Mouse (Mus musculus) hindbrain, embryonic 15.5 days (tissue): ENCODE measurements around the gene Hnrnpa1. TPM values are rescaled to one million over a fixed set of nuclear protein-coding genes. Genes with fewer than 3 reads are reported as not detected.
A peak's percentile ranks its signal among the peaks of the same experiment; 100 is the strongest.
"Not testable (repeated sequence)": the region's sequence is repeated elsewhere in the genome, so short reads cannot be mapped to it uniquely, and the experiment has no call there.

ENCODE experiments used
- ATAC-seq: fragments of 200-750 bp; cut with Nextera tagmentation; 2 replicates; pipeline ENCODE4 v1.8.0; 2017; ENCODE audit warnings: low read depth, moderate number of reproducible peaks, moderate TSS enrichment; ENCODE audit not compliant: low FRiP score
- H3K27ac ChIP-seq: fragments of 300-500 bp; sonication (generic); replicated peaks from 2 replicates; pipeline ENCODE4 v1.5.1; 2015; ENCODE audit warnings: mild to moderate bottlenecking, inconsistent platforms
- H3K27me3 ChIP-seq: fragments of 300-500 bp; sonication (generic); 2 replicates; pipeline ENCODE4 v1.6.1; 2015; ENCODE audit warnings: control low read depth, inconsistent platforms
- H3K36me3 ChIP-seq: fragments of 300-500 bp; sonication (generic); 2 replicates; pipeline ENCODE4 v1.6.1; 2015; ENCODE audit warnings: control low read depth, inconsistent platforms
- H3K4me1 ChIP-seq: fragments of 300-500 bp; sonication (generic); replicated peaks from 2 replicates; pipeline ENCODE4 v1.6.1; 2015; ENCODE audit warnings: control low read depth, inconsistent platforms
- H3K4me2 ChIP-seq: fragments of 300-500 bp; sonication (generic); 2 replicates; pipeline ENCODE4 v1.6.1; 2015; ENCODE audit warnings: moderate library complexity, mild to moderate bottlenecking, inconsistent platforms
- H3K4me3 ChIP-seq: fragments of 300-500 bp; sonication (generic); 2 replicates; pipeline ENCODE4 v1.5.1; 2015; ENCODE audit warnings: mild to moderate bottlenecking, inconsistent platforms
- H3K9ac ChIP-seq: fragments of 300-500 bp; sonication (generic); 2 replicates; pipeline ENCODE4 v1.6.1; 2015; ENCODE audit warnings: inconsistent platforms
- H3K9me3 ChIP-seq: fragments of 300-500 bp; sonication (generic); 2 replicates; pipeline ENCODE4 v1.6.1; 2016; ENCODE audit warnings: control low read depth, inconsistent platforms
- WGBS: fragments of 180-500 bp; shearing (Covaris S2); methylation state at CpG from one replicate; pipeline ENCODE4 v1.1.7; 2015; 5-methylcytosine and 5-hydroxymethylcytosine counted together
- polyA plus RNA-seq: library from polyadenylated mRNA; unstranded; fragments of >200 nt; fragmentation: Nextera tagmentation; extraction: Ambion mirVana; gene quantifications from 2 replicates; pipeline ENCODE4 v1.2.1, GENCODE M21; 2015

Gene Hnrnpa1
- polyA plus RNA-seq, 1 experiment from 2014 or later, result 629 TPM

- 16% methylated on average over 15 of the region's 15 CpGs for WGBS
- Histone ChIP-seq H3K4me3 (no peak within 1 kb of the TSS), H3K9me3 (no peaks in the 10 kb centered on the region), H3K4me2 (peak within 1 kb of the TSS; percentile 27; the same call in 1 of the 2 replicates), H3K4me1 (peaks cover 11% of the 10 kb centered on the region), H3K27me3 (peaks cover 3% of the 10 kb centered on the region; the same call in 1 of the 2 replicates), H3K9ac (no peak within 1 kb of the TSS), H3K27ac (no peak within 1 kb of the TSS), H3K36me3 (no peaks in the 10 kb centered on the region)
- ATAC-seq, result no peak
Observed at GRCm38 (mm10) chr15:103257790-103258728, 17.8 kb downstream of the Hnrnpa1 start, which contains the start of gene Nfe2. Nfe2 (minus strand) TSS chr15:103258403.

GRCm38 (mm10) chr15:103259162-103259561, 18.9 kb downstream of the Hnrnpa1 start:
- H3K9ac ChIP-seq, result no peak overlapping the region

GRCm38 (mm10) chr15:103259989-103260388, 19.8 kb downstream of the Hnrnpa1 start:
- Histone ChIP-seq H3K4me2 (no peak overlapping the region), H3K36me3 (no peaks in the 10 kb centered on the region), H3K27me3 (no peaks in the 10 kb centered on the region; the same call in 1 of the 2 replicates), H3K9me3 (no peaks in the 10 kb centered on the region), H3K4me3 (no peak overlapping the region), H3K9ac (no peak overlapping the region), H3K27ac (no peak overlapping the region), H3K4me1 (peaks cover 4% of the 10 kb centered on the region)
- WGBS, result 82% methylated on average over 1 of the region's 1 CpGs
- no peak for ATAC-seq

More at GRCm38 (mm10) chr15:103259162-103259561, 18.9 kb downstream of the Hnrnpa1 start:
- WGBS, result 89% methylated on average over 5 of the region's 5 CpGs
- Histone ChIP-seq H3K9me3 (no peaks in the 10 kb centered on the region), H3K27ac (no peak overlapping the region), H3K4me2 (no peak overlapping the region), H3K36me3 (no peaks in the 10 kb centered on the region), H3K4me3 (no peak overlapping the region), H3K27me3 (peaks cover 3% of the 10 kb centered on the region; the same call in 1 of the 2 replicates), H3K4me1 (peaks cover 11% of the 10 kb centered on the region)
- no peak for ATAC-seq

- H3K27me3 ChIP-seq, result no peaks in the 10 kb centered on the region
- no peaks in the 10 kb centered on the region for H3K9me3 ChIP-seq
- H3K4me2 ChIP-seq, result no peak overlapping the region
- WGBS, result 93% methylated on average over 2 of the region's 2 CpGs
- H3K9ac ChIP-seq, result no peak overlapping the region
- ATAC-seq, result no peak
- no peak overlapping the region for H3K4me3 ChIP-seq
- H3K36me3 ChIP-seq, result no peaks in the 10 kb centered on the region
- H3K4me1 ChIP-seq, result no peaks in the 10 kb centered on the region
- no peak overlapping the region for H3K27ac ChIP-seq
Observed at GRCm38 (mm10) chr15:103264794-103265193, 24.6 kb downstream of the Hnrnpa1 start.

GRCm38 (mm10) chr15:103268903-103269302, 28.7 kb downstream of the Hnrnpa1 start:
- H3K4me1 ChIP-seq, result peaks cover 7% of the 10 kb centered on the region
- WGBS, result 85% methylated on average over 4 of the region's 4 CpGs
- ATAC-seq, result no peak

GRCm38 (mm10) chr15:103272419-103273279, 32.4 kb downstream of the Hnrnpa1 start, which contains the start of gene Copz1:
Copz1 (plus strand) TSS chr15:103272714.
- under 1% methylated on average over 38 of the region's 38 CpGs for WGBS
- Histone ChIP-seq H3K4me2 (peak within 1 kb of the TSS; percentile 63), H3K27me3 (no peaks in the 10 kb centered on the region), H3K9ac (peak within 1 kb of the TSS; percentile 83), H3K4me3 (peak within 1 kb of the TSS; percentile 80), H3K27ac (peak within 1 kb of the TSS; percentile 74), H3K36me3 (no peaks in the 10 kb centered on the region), H3K9me3 (no peaks in the 10 kb centered on the region), H3K4me1 (peaks cover 16% of the 10 kb centered on the region)
- peak; percentile 99 for ATAC-seq

More at GRCm38 (mm10) chr15:103268903-103269302, 28.7 kb downstream of the Hnrnpa1 start:
- H3K4me2 ChIP-seq, result no peak overlapping the region
- H3K27ac ChIP-seq, result no peak overlapping the region
- no peaks in the 10 kb centered on the region for H3K9me3 ChIP-seq
- H3K36me3 ChIP-seq, result no peaks in the 10 kb centered on the region
- no peaks in the 10 kb centered on the region for H3K27me3 ChIP-seq
- no peak overlapping the region for H3K4me3 ChIP-seq
- H3K9ac ChIP-seq, result no peak overlapping the region

GRCm38 (mm10) chr15:103275943-103276342, 35.7 kb downstream of the Hnrnpa1 start:
- not testable (repeated sequence) for H3K36me3 ChIP-seq, H3K27me3 ChIP-seq, H3K9me3 ChIP-seq, H3K27ac ChIP-seq, H3K4me2 ChIP-seq, H3K4me3 ChIP-seq, ATAC-seq, H3K9ac ChIP-seq
- H3K4me1 ChIP-seq, result peaks cover 26% of the 10 kb centered on the region
- 96% methylated on average over 3 of the region's 3 CpGs for WGBS

GRCm38 (mm10) chr15:103277949-103278348, 37.7 kb downstream of the Hnrnpa1 start:
- ATAC-seq, result no peak
- H3K4me3 ChIP-seq, result no peak overlapping the region
- no peaks in the 10 kb centered on the region for H3K36me3 ChIP-seq
- H3K9ac ChIP-seq, result no peak overlapping the region
- H3K27ac ChIP-seq, result no peak overlapping the region
- peaks cover 26% of the 10 kb centered on the region for H3K4me1 ChIP-seq
- no peak overlapping the region for H3K4me2 ChIP-seq
- WGBS, result 62% methylated on average over 7 of the region's 7 CpGs
- no peaks in the 10 kb centered on the region for H3K27me3 ChIP-seq
- H3K9me3 ChIP-seq, result no peaks in the 10 kb centered on the region

- peaks cover 11% of the 10 kb centered on the region for H3K4me1 ChIP-seq
- no peak overlapping the region for H3K27ac ChIP-seq
- ATAC-seq, result no peak
- no peaks in the 10 kb centered on the region for H3K9me3 ChIP-seq
- no peak overlapping the region for H3K9ac ChIP-seq
- no peak overlapping the region for H3K4me3 ChIP-seq
- H3K36me3 ChIP-seq, result no peaks in the 10 kb centered on the region
- WGBS, result 59% methylated on average over 3 of the region's 3 CpGs
- H3K4me2 ChIP-seq, result no peak overlapping the region
- H3K27me3 ChIP-seq, result no peaks in the 10 kb centered on the region
Observed at GRCm38 (mm10) chr15:103279750-103280149, 39.5 kb downstream of the Hnrnpa1 start.

- WGBS, result 72% methylated on average over 3 of the region's 3 CpGs
Observed at GRCm38 (mm10) chr15:103280817-103281464, 40.7 kb downstream of the Hnrnpa1 start.

GRCm38 (mm10) chr15:103281465-103282205, 41.4 kb downstream of the Hnrnpa1 start:
- H3K36me3 ChIP-seq, result no peaks in the 10 kb centered on the region
- no peak overlapping the region for H3K27ac ChIP-seq
- peaks cover 24% of the 10 kb centered on the region for H3K4me1 ChIP-seq
- no peak overlapping the region for H3K4me2 ChIP-seq
- WGBS, result 96% methylated on average over 3 of the region's 3 CpGs
- H3K9ac ChIP-seq, result no peak overlapping the region
- H3K4me3 ChIP-seq, result no peak overlapping the region
- H3K9me3 ChIP-seq, result no peaks in the 10 kb centered on the region
- ATAC-seq, result no peak
- H3K27me3 ChIP-seq, result no peaks in the 10 kb centered on the region

More at GRCm38 (mm10) chr15:103280817-103281464, 40.7 kb downstream of the Hnrnpa1 start:
- H3K4me1 ChIP-seq, result peaks cover 21% of the 10 kb centered on the region
- ATAC-seq, result no peak
- no peaks in the 10 kb centered on the region for H3K27me3 ChIP-seq
- H3K36me3 ChIP-seq, result no peaks in the 10 kb centered on the region
- H3K9me3 ChIP-seq, result no peaks in the 10 kb centered on the region
- no peak overlapping the region for H3K4me2 ChIP-seq
- no peak overlapping the region for H3K9ac ChIP-seq
- no peak overlapping the region for H3K27ac ChIP-seq
- no peak overlapping the region for H3K4me3 ChIP-seq
